Mouse (Mus musculus): ENCODE measurements around the gene Cpsf6. TPM values are rescaled to one million over a fixed set of nuclear protein-coding genes. Genes with fewer than 3 reads are reported as not detected.
"Not testable (repeated sequence)": the region's sequence is repeated elsewhere in the genome, so short reads cannot be mapped to it uniquely, and the experiment has no call there.

Cpsf6 gene
- total RNA-seq, 2 experiments from 2014 or later, result 106 to 109 TPM

DNA sequence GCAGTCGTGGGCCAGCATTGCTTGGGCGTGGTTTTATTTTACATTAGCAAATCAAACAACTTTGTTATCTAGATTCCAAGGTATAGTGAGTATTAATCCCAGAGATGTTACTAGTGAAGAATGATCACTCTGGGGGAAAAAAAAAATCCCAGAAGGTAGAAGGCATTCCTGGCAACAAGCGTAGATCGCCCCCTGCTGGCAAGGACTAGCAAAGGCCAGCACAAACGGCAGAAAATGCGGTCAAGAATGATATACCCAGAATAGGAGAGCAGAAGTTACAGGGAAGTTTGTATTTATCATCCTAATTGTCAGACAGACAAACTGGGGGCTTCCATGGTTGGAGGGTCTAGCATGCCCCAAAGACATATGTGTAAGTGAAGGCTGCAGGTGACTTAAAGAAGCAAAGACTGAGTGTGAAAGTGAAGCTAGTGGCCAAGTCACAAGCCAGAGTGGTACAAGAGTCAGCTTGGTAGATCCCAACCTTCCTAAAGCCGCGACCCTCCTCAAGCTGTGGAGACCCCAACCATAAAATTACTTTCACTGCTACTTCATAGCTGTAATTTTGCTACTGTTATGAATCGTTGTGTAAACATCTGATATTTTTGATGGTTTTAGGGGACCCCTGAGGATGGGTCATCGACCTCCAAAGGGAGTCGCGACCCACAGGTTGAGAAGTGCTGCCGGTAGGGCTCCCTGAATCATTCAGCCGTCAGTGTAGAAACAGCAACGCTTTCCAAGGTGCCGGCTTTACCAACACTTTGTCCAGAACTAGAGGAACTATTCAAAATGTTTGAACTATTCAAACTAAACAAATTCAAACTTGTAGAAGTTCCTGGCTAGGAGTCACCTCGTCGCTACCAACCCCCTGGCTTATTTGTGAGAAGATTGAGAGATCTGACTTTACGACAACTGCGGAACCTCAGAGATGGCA is 22.9 kb upstream of the Cpsf6 start:
- intact Hi-C loops (cut with DNase I), result no loop called here
- DNase-seq (ENCODE audit: low spot score in 2 of 2), result no peak

DNA sequence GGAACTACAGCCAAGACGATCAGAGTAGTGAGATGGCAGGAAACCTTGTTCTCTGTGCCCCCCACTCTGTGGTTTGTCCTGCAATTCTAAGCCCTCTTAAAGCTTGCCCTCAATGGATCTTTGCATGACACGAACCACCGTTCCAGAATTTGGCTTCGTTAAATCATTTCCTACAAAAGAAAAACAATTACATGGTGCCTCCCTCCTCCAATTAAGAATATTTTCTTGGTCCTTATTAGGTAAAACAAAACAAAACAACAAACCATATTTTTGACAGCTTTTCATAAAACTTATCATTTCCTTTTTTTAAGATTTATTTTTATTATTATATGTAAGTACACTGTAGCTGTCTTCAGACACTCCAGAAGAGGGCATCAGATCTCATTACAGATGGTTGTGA is 21.5 kb upstream of the Cpsf6 start:
- DNase-seq (ENCODE audit: low spot score in 2 of 2), result no peak
- intact Hi-C loops (cut with DNase I), result no loop called here

GRCm38 (mm10) chr10:117400246-117400954 is 20.6 kb upstream of the Cpsf6 start:
- intact Hi-C loops (cut with DNase I), result no loop called here
- no peak for DNase-seq (ENCODE audit: low spot score in 2 of 2)

- intact Hi-C loops (cut with DNase I), result no loop called here
- DNase-seq (ENCODE audit: low spot score in 2 of 2), result no peak
Observed at GRCm38 (mm10) chr10:117399839-117400238, 20.0 kb upstream of the Cpsf6 start.

- DNase-seq (ENCODE audit: low spot score in 2 of 2), result no peak
- intact Hi-C loops (cut with DNase I), result no loop called here
Observed at GRCm38 (mm10) chr10:117399196-117399595, 19.4 kb upstream of the Cpsf6 start.

GRCm38 (mm10) chr10:117398044-117398780 is 18.4 kb upstream of the Cpsf6 start:
- no peak for DNase-seq (ENCODE audit: low spot score in 2 of 2)
- intact Hi-C loops (cut with DNase I), result no loop called here

DNA sequence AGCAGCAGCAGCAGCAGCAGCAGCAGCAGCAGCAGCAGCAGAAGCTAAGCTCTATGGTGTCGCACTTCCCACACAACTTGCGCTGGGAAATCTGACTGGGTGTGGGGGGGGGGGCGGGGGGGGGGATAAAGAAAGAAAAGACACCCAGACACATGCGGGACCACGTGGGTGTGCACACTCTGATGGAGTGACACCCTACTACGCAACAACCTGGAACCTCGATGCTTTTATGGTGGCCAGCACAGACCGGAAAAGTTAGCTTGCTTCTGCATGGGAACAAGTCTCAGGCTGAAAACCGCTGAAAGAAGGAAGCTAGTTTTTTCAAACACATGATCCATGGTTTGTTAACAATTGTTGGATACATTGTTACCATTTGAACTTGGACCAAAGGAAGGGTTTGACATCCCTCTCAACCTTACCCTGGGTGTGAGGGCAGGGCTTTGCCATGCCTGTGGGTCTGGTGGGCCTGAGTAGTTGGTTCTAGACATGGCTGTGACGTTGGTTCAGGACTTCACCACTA is 17.4 kb upstream of the Cpsf6 start:
- intact Hi-C loops (cut with DNase I), result no loop called here
- DNase-seq (ENCODE audit: low spot score in 2 of 2), result peak; percentile 45 to 86

DNA sequence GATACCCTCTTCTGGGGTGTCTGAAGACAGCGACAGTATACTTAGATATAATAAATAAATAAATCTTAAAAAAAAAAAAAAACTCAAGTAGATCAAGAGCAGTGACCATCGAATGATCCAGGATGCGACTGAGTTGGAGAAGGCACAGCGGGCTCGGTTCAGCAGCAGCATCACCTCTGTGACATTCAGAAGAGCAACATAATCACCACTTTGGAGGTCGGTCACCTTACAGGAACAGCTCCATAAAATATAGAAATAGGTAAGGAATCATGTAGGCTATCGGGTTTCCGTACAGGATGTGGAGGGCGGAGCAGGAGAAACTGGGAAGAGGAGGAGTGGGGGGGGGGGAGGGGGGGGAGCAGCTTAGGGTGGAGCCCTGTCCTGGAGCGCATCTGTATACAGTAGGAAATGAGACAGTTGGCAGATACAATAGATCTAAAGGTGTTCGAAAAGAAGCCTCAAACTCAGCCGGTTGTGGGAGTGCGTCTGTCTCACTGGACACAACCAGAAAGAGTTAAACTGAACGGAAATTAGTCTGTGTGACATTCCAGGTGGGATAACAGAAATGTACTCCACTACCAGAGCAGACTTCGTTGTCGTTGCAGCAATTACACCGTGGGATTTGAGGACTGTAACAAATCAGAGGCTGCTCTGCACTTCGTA is 16.7 kb upstream of the Cpsf6 start:
- no peak for DNase-seq (ENCODE audit: low spot score in 2 of 2)
- intact Hi-C loops (cut with DNase I), result no loop called here

DNA sequence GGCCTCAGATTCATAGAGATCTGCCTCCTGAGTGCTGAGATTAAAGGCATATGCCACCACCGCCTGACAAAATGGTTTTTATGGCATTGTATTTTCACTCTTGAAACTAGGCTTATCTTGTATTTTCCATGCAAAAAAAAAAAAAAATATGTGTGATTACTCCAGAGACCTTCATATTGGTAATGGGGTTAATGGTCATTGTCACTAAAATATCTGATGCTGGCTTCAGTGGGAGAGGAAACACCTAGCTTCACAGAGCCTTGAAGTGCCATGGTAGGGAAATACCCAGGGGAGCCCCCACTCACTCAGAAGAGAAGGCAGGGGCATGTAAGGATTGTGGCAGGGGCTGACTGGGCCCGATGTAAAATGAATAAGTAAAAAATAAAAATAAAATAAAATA is 16.0 kb upstream of the Cpsf6 start:
- no peak for DNase-seq (ENCODE audit: low spot score in 2 of 2)
- intact Hi-C loops (cut with DNase I), result no loop called here

- intact Hi-C loops (cut with DNase I), result no loop called here
- DNase-seq (ENCODE audit: low spot score in 2 of 2), result no peak
Observed at GRCm38 (mm10) chr10:117394738-117395550, 15.1 kb upstream of the Cpsf6 start.

- intact Hi-C loops (cut with DNase I), result no loop called here
- DNase-seq (ENCODE audit: low spot score in 2 of 2), result no peak
Observed at GRCm38 (mm10) chr10:117393891-117394395, 14.1 kb upstream of the Cpsf6 start.

- no peak for DNase-seq (ENCODE audit: low spot score in 2 of 2)
- intact Hi-C loops (cut with DNase I), result no loop called here
Observed at GRCm38 (mm10) chr10:117393196-117393890, 13.5 kb upstream of the Cpsf6 start.

DNA sequence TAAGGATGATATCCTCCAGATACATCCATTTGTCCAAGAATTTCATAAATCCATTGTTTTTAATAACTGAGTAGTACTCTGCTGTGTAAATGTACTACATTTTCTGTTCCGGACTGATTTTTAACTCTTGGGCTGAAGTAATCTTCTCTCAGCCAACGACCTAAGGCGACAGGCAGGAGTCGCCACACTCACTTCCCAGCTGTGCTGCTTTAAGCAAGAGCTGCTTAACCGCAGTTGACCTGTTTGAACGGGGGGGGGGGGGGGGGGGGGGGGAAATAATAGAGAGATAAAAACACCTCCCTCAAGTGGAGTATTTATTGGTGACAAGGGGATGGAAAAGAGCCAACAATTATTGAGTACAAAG is 13.0 kb upstream of the Cpsf6 start:
- no peak for DNase-seq (ENCODE audit: low spot score in 2 of 2)
- intact Hi-C loops (cut with DNase I), result no loop called here

DNA sequence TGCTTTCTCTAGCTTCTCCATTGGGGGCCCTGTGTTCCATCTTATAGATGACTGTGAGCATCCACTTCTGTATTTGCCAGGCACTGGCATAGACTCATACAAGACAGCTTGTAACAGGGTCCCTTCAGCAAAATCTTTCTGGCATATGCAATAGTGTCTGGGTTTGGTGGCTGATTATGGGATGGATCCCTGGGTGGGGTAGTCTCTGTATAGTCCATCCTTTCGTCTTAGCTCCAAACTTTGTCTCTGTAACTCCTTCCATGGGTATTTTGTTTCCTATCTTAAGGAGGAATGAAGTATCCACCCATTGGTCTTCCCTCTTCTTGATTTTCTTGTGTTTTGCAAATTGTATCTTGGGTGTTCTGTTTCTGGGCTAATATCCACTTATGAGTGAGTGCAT is 12.6 kb upstream of the Cpsf6 start:
- intact Hi-C loops (cut with DNase I); DNase-seq (ENCODE audit: low spot score in 2 of 2): not testable (repeated sequence)

- no peak for DNase-seq (ENCODE audit: low spot score in 2 of 2)
- intact Hi-C loops (cut with DNase I), result no loop called here
Observed at GRCm38 (mm10) chr10:117391801-117392200, 12.0 kb upstream of the Cpsf6 start.

- no peak for DNase-seq (ENCODE audit: low spot score in 2 of 2)
- intact Hi-C loops (cut with DNase I), result no loop called here
Observed at GRCm38 (mm10) chr10:117391057-117391456, 11.2 kb upstream of the Cpsf6 start.

GRCm38 (mm10) chr10:117389904-117390875 is 10.4 kb upstream of the Cpsf6 start:
- intact Hi-C loops (cut with DNase I), result no loop called here
- no peak for DNase-seq (ENCODE audit: low spot score in 2 of 2)
